Mouse (Mus musculus): ENCODE measurements around the gene Krt80. TPM values are rescaled to one million over a fixed set of nuclear protein-coding genes. Genes with fewer than 3 reads are reported as not detected.

The Krt80 gene
- polyA plus RNA-seq (2014; fragmentation: Nextera tagmentation; extraction: Ambion mirVana), result not detected in 2 replicates

DNA sequence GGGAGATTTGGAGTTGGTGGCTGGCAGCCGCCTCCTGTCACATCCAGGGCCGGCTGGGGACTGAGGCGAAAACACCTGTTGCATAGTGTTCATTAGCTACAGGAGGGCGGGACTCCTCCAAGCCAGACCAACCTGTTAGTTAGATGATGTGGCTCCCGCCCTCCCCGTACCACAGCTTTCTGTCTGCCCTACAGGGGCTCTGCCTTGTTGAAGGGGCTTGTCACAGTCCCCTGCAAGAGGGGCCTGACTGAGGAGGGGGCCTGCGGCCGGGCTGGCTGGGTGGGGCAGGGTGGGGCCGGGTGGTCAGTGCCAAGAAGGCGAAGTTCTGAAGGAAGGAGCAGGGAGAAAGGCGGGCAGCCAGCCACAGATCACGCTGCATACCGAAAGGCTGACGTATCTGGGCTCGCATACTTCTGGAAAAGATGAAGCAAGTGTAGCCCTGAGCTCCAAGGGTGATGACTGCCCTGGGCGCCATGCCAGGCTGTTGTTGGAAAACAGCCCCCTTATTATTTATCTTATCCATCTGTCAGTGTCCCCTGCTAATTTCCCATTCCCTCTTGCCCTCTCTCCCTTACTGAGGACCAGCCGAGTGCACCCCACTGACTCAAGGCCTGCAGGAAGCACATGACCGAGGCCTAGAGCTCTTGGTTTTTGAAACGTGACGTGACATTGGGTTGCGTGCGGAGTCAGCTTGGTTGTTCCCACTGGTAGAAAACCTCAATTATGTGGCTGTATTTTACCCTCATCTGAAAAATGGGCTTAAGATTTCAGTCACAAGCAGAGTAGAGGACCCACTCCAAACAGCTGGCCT, at the start of gene Krt80:
Gene Krt80, minus strand, starts transcription at position 62 of the 811 bp plus-strand sequence.
- Histone ChIP-seq H3K4me1 (ENCODE audit: control insufficient read depth, insufficient read depth, low read length) (no peaks in the 10 kb centered on the region), H3K9me3 (replicated peaks; ENCODE audit: control insufficient read depth, low read length) (no peaks in the 10 kb centered on the region), H3K4me3 (ENCODE audit: low read depth, low read length) (no peak within 1 kb of the TSS), H3K36me3 (ENCODE audit: control insufficient read depth, insufficient read depth, low read length) (no peaks in the 10 kb centered on the region), H3K9ac (ENCODE audit: low read length) (no peak within 1 kb of the TSS), H3K27me3 (replicated peaks; ENCODE audit: control insufficient read depth, insufficient read depth, low read length) (no peaks in the 10 kb centered on the region), H3K27ac (ENCODE audit: low read depth, low read length) (no peak within 1 kb of the TSS), H3K4me2 (ENCODE audit: low read length) (no peak within 1 kb of the TSS)
- ATAC-seq (peak; percentile 48; the same call in 1 of the 2 replicates), DNase-seq (ENCODE audit: low spot score) (peak; percentile 64)
- WGBS, result 54% methylated on average over 22 of the region's 22 CpGs

DNA sequence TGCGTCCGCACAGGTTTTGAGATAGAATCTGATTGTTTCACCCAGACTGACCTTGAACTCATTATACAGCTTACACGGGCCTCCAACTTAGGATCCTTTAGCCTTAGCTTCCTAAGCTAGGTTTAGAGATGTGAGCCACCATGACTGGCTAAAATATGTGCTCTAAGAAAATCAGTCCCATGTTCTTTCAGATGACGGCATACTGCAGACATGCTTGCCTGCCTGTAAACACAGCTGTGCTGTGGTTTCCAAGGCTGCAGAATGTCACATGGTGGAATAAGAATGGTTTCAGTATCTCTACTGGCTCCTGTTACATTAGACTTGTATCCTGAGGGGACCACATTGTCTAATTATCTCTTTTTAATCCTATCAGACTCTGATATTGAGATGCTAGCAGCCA, 49.0 kb upstream of the Krt80 start:
- WGBS, result 88% methylated on average over 4 of the region's 4 CpGs
- DNase-seq (ENCODE audit: low spot score) (peak; percentile 11), ATAC-seq (no peak)

DNA sequence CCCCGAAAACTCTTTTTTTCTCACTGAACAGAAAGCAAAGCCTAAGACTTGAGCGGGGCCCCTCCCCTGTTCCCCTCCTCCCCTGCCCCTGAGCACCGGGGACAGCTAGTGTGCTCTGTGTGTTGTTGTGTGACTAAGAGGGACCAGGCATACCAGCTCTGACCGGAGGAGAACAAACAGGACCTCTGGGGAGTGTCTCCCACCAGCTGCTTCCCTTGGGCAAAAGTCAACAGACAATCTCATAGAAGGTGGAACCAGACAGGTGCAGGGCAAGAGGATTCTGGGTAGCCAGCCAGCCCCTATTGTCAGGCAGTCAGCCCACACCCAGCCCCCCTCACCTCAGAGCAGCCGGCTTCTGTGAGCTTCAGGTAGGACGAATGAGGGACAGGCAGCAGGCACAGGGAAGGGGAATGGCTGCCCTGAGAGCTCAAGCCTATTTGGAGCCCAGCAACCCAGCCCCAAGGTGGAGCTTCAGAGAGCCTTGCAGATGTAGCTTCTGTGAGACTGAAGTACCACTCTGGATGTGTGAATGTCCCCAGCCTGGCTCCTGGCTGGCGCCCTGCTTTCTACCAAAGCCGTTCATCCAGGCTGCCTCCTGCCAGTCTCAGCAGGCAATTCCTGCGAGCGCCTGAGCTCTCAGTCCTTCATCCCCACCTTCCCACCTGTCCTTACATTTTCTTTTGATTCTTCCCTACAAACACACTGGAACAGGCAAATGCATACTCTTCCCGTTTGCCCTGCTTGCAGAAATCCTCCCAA, 45.0 kb upstream of the Krt80 start:
- ATAC-seq, result no peak
- no peaks in the 10 kb centered on the region for H3K4me1 ChIP-seq (ENCODE audit: control insufficient read depth, insufficient read depth, low read length)
- H3K9me3 ChIP-seq (replicated peaks; ENCODE audit: control insufficient read depth, low read length), result no peaks in the 10 kb centered on the region
- no peak overlapping the region for H3K9ac ChIP-seq (ENCODE audit: low read length)
- 41% methylated on average over 11 of the region's 11 CpGs for WGBS
- H3K4me3 ChIP-seq (ENCODE audit: low read depth, low read length), result no peak overlapping the region
- no peak overlapping the region for H3K27ac ChIP-seq (ENCODE audit: low read depth, low read length)
- no peaks in the 10 kb centered on the region for H3K36me3 ChIP-seq (ENCODE audit: control insufficient read depth, insufficient read depth, low read length)
- no peak overlapping the region for H3K4me2 ChIP-seq (ENCODE audit: low read length)
- H3K27me3 ChIP-seq (replicated peaks; ENCODE audit: control insufficient read depth, insufficient read depth, low read length), result 0 out of 2 replicates have a peak, but pooled peaks cover 14% of the 10 kb centered on the region
- no peak for DNase-seq (ENCODE audit: low spot score)

More for the DNA sequence above, 49.0 kb upstream of the Krt80 start:
- Histone ChIP-seq H3K27ac (ENCODE audit: low read depth, low read length) (no peak overlapping the region), H3K4me2 (ENCODE audit: low read length) (no peak overlapping the region), H3K36me3 (ENCODE audit: control insufficient read depth, insufficient read depth, low read length) (no peaks in the 10 kb centered on the region), H3K9me3 (replicated peaks; ENCODE audit: control insufficient read depth, low read length) (no peaks in the 10 kb centered on the region), H3K4me1 (ENCODE audit: control insufficient read depth, insufficient read depth, low read length) (no peaks in the 10 kb centered on the region), H3K4me3 (ENCODE audit: low read depth, low read length) (no peak overlapping the region), H3K27me3 (replicated peaks; ENCODE audit: control insufficient read depth, insufficient read depth, low read length) (0 out of 2 replicates have a peak, but pooled peaks cover 2% of the 10 kb centered on the region), H3K9ac (ENCODE audit: low read length) (no peak overlapping the region)

DNA sequence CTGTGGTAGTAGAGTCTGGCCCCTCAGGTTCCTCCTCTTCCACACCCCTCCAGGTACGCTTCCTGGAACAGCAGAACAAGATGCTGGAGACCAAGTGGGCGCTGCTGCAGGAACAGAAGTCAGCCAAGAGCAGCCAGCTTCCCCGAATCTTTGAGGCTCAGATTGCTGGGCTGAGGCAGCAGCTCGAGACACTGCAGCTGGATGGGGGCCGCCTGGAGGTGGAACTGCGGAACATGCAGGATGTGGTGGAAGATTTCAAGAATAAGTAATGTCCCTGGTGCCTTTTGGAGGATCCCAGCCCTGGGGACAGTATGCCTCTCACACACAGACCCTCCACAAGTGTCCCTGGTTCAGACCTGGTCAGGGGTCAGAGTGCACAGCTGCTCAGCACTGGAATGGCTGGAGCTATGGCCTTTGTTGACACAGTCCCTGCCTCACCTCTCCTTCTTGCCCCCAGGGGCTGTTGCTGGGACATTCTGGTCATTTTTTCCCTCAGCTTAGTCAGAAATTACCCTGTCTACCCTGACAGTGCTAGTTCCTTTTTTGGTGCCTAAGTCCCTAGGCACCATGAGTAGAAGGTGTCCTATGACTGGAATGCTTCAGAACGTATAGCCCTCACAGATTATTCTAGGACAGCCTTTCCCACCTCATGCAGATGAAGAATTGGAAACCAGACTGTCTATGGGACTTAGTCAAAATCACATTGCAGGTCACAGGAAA, 44.1 kb upstream of the Krt80 start:
- DNase-seq (ENCODE audit: low spot score) (no peak), ATAC-seq (no peak)
- Histone ChIP-seq H3K27me3 (replicated peaks; ENCODE audit: control insufficient read depth, insufficient read depth, low read length) (0 out of 2 replicates have a peak, but pooled peaks cover 14% of the 10 kb centered on the region), H3K27ac (ENCODE audit: low read depth, low read length) (no peak overlapping the region), H3K4me1 (ENCODE audit: control insufficient read depth, insufficient read depth, low read length) (no peaks in the 10 kb centered on the region), H3K4me2 (ENCODE audit: low read length) (no peak overlapping the region), H3K9me3 (replicated peaks; ENCODE audit: control insufficient read depth, low read length) (no peaks in the 10 kb centered on the region), H3K9ac (ENCODE audit: low read length) (no peak overlapping the region), H3K36me3 (ENCODE audit: control insufficient read depth, insufficient read depth, low read length) (no peaks in the 10 kb centered on the region), H3K4me3 (ENCODE audit: low read depth, low read length) (no peak overlapping the region)
- WGBS, result 56% methylated on average over 7 of the region's 7 CpGs

DNA sequence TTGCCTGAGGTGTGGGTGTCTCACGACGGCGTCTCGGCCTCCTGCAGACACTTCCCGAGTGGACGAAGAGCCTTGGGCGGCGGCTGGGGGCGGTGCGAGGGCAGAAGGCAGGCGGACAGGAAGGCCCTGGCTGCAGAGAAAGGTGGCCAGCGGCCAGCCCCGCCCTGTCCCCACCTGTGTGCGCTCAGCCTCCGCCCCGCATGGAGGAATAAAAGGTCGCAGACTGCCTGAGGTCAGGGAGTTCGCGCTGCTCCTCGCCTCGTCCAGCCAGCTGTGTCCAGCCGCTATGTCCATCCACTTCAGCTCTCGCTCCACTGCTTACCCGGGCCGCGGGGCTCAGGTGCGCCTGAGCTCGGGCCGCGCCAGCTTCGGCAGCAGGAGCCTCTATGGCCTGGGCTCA, 42.2 kb upstream of the Krt80 start:
- H3K4me1 ChIP-seq (ENCODE audit: control insufficient read depth, insufficient read depth, low read length), result no peaks in the 10 kb centered on the region
- DNase-seq (ENCODE audit: low spot score) (no peak), ATAC-seq (no peak)
- H3K4me3 ChIP-seq (ENCODE audit: low read depth, low read length), result no peak overlapping the region
- H3K27me3 ChIP-seq (replicated peaks; ENCODE audit: control insufficient read depth, insufficient read depth, low read length), result 0 out of 2 replicates have a peak, but pooled peaks cover 14% of the 10 kb centered on the region
- no peak overlapping the region for H3K27ac ChIP-seq (ENCODE audit: low read depth, low read length)
- H3K9me3 ChIP-seq (replicated peaks; ENCODE audit: control insufficient read depth, low read length), result no peaks in the 10 kb centered on the region
- WGBS, result 22% methylated on average over 30 of the region's 31 CpGs
- no peak overlapping the region for H3K9ac ChIP-seq (ENCODE audit: low read length)
- H3K4me2 ChIP-seq (ENCODE audit: low read length), result no peak overlapping the region
- H3K36me3 ChIP-seq (ENCODE audit: control insufficient read depth, insufficient read depth, low read length), result no peaks in the 10 kb centered on the region

DNA sequence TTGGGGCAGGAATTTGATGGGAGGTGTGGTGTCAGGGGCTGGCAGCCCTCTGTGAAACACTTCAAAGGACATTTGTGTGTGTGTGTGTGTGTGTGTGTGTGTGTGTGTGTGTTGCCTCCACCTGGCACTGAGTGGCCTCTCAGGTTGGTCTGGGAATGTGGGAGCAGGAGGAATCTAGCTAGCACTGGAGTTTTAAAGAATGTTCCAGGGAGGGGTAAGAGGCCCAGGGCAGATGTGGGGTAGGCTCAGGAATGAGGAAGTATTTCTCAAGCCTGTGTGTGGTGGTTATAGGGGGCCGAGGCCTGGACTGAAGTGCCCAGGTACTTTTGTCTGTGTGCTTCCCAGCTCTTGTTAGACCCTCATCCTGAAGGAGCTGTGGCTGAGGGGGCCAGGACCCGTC, 40.8 kb upstream of the Krt80 start, which contains the start of gene Krt7:
Gene Krt7, plus strand, starts transcription at position 269 of the 400 bp plus-strand sequence.
- Histone ChIP-seq H3K9ac (ENCODE audit: low read length) (no peak within 1 kb of the TSS), H3K36me3 (ENCODE audit: control insufficient read depth, insufficient read depth, low read length) (no peaks in the 10 kb centered on the region), H3K27me3 (replicated peaks; ENCODE audit: control insufficient read depth, insufficient read depth, low read length) (0 out of 2 replicates have a peak, but pooled peaks cover 14% of the 10 kb centered on the region), H3K4me2 (ENCODE audit: low read length) (no peak within 1 kb of the TSS), H3K27ac (ENCODE audit: low read depth, low read length) (no peak within 1 kb of the TSS), H3K4me1 (ENCODE audit: control insufficient read depth, insufficient read depth, low read length) (no peaks in the 10 kb centered on the region), H3K9me3 (replicated peaks; ENCODE audit: control insufficient read depth, low read length) (no peaks in the 10 kb centered on the region), H3K4me3 (ENCODE audit: low read depth, low read length) (no peak within 1 kb of the TSS)
- DNase-seq (ENCODE audit: low spot score) (no peak), ATAC-seq (no peak)
- WGBS, result 52% methylated on average over 2 of the region's 2 CpGs

DNA sequence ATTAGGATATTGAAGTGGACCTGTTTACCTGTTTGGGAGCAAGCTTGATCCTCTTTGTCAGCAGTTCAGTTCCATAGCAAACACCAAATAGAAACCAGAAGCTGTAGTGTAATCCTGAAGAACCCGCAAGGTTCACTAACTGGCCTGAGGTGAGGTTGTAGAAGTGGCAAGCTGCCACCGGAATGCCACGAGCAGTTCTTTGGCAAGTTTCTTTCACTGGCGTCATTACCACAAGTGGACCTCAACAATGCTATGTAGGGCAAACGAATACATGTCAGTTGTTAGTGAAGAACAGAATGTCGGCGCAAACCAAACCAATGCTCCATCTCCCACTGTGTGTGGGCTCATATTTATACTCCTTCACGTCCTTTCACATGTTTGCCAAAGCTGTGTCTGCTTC, 28.3 kb upstream of the Krt80 start:
- WGBS, result 74% methylated on average over 8 of the region's 8 CpGs
- no peak for ATAC-seq
- H3K4me3 ChIP-seq (ENCODE audit: low read depth, low read length), result no peak overlapping the region
- no peaks in the 10 kb centered on the region for H3K27me3 ChIP-seq (replicated peaks; ENCODE audit: control insufficient read depth, insufficient read depth, low read length)
- no peak overlapping the region for H3K27ac ChIP-seq (ENCODE audit: low read depth, low read length)
- H3K36me3 ChIP-seq (ENCODE audit: control insufficient read depth, insufficient read depth, low read length), result no peaks in the 10 kb centered on the region
- no peak overlapping the region for H3K9ac ChIP-seq (ENCODE audit: low read length)
- H3K4me2 ChIP-seq (ENCODE audit: low read length), result no peak overlapping the region
- no peaks in the 10 kb centered on the region for H3K9me3 ChIP-seq (replicated peaks; ENCODE audit: control insufficient read depth, low read length)
- DNase-seq (ENCODE audit: low spot score), result no peak
- H3K4me1 ChIP-seq (ENCODE audit: control insufficient read depth, insufficient read depth, low read length), result no peaks in the 10 kb centered on the region

DNA sequence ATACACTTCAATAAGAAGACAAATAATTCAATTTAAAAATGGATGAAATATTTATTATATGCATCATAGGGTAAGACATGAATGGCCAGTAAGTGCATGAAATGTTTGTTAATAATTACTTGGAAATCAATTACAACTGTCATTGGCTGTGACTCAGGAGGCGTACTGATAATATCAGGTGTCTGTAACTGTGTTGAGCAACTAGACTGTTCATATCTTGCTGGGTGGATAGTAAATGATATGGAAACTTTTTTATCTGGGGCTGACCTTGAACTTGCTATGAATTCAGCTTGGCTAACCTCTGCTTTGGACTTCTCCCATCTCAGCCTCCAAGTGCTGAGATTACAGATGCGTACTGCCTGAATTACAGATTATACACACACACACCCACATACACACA, 27.7 kb upstream of the Krt80 start:
- no peak overlapping the region for H3K27ac ChIP-seq (ENCODE audit: low read depth, low read length)
- H3K27me3 ChIP-seq (replicated peaks; ENCODE audit: control insufficient read depth, insufficient read depth, low read length), result no peaks in the 10 kb centered on the region
- no peaks in the 10 kb centered on the region for H3K9me3 ChIP-seq (replicated peaks; ENCODE audit: control insufficient read depth, low read length)
- H3K4me3 ChIP-seq (ENCODE audit: low read depth, low read length), result no peak overlapping the region
- ATAC-seq, result no peak
- H3K9ac ChIP-seq (ENCODE audit: low read length), result no peak overlapping the region
- H3K4me2 ChIP-seq (ENCODE audit: low read length), result no peak overlapping the region
- no peaks in the 10 kb centered on the region for H3K36me3 ChIP-seq (ENCODE audit: control insufficient read depth, insufficient read depth, low read length)
- no peaks in the 10 kb centered on the region for H3K4me1 ChIP-seq (ENCODE audit: control insufficient read depth, insufficient read depth, low read length)
- 95% methylated on average over 2 of the region's 2 CpGs for WGBS
- DNase-seq (ENCODE audit: low spot score), result no peak

All from forebrain, embryonic 14.5 days (tissue).